Mouse (Mus musculus) megakaryocyte, embryonic 14.5 days (primary cell): ENCODE data around the gene Maz. TPM values are rescaled to one million over a fixed set of nuclear protein-coding genes. Genes with fewer than 3 reads are reported as not detected.

Source experiments
- H3K27me3 ChIP-seq: replicated peaks from 2 replicates; pipeline ENCODE3; 2012; ENCODE audit warnings: inconsistent platforms
- H3K36me3 ChIP-seq: replicated peaks from 2 replicates; pipeline ENCODE3; 2012; ENCODE audit warnings: low read length, inconsistent platforms, mixed read lengths
- H3K4me1 ChIP-seq: 2 replicates; pipeline ENCODE4 v1.6.1; 2012; ENCODE audit warnings: inconsistent platforms
- H3K4me3 ChIP-seq: replicated peaks from 2 replicates; pipeline ENCODE3; 2012; ENCODE audit warnings: moderate library complexity, mild to moderate bottlenecking, inconsistent platforms
- H3K9me3 ChIP-seq: 2 replicates; pipeline ENCODE4 v1.6.1; 2012; ENCODE audit warnings: inconsistent platforms
- FLI1 ChIP-seq: IDR thresholded peaks from 2 replicates; pipeline ENCODE4 v1.6.1; 2012; ENCODE audit warnings: low read length, inconsistent platforms, mixed read lengths
- GATA1 ChIP-seq: IDR thresholded peaks from 3 replicates; pipeline ENCODE4 v1.6.1; 2012; ENCODE audit warnings: mixed read lengths, low read length, inconsistent platforms, borderline replicate concordance
- polyA plus RNA-seq: library from polyadenylated mRNA; stranded (reverse); fragments of >175 nt; gene quantifications from 2 replicates; pipeline ENCODE4 v1.2.3, GENCODE M21; 2012; ENCODE audit warnings: low replicate concordance; ENCODE audit not compliant: insufficient read depth

Gene Maz
- polyA plus RNA-seq, 1 experiment: 324 TPM

DNA sequence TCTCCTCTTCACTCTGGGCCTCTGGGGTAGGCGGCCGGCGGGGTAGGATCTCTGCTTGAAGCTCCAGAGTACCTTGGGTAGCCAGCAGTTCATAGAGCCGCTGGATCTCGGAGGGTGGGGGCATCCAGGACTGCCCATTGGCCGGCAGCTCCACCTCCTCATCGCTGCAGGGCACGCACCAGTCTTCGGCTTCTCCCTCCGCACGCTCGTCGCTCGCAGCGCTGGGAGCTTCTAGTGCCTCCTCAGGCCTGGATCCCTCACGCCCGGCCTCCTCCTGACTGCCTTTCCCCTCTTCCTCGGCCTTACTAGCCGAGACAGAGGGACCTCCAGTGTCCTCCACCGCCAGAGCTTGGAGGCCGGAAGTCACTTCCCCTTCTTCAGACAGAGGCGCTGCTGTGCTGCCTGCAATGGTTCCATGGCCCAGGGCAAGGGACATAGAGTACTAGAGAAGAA lies 10.3 kb downstream of the Maz start:
- Histone ChIP-seq H3K4me3 (peak overlapping the region; percentile 96), H3K4me1 (peaks cover 79% of the 10 kb centered on the region), H3K27me3 (no peaks in the 10 kb centered on the region), H3K36me3 (peaks cover 45% of the 10 kb centered on the region), H3K9me3 (no peaks in the 10 kb centered on the region)
- TF ChIP-seq FLI1 (peak; percentile 41; the same call in 1 of the 2 replicates), GATA1 (no peak)

DNA sequence TGATC lies 10.6 kb downstream of the Maz start, which contains the start of gene Pagr1b:
Gene Pagr1b, minus strand, starts transcription at position 4 of the 5 bp plus-strand sequence.
- H3K4me3 ChIP-seq: peak within 1 kb of the TSS; percentile 96
- H3K4me1 ChIP-seq: peaks cover 79% of the 10 kb centered on the region
- H3K36me3 ChIP-seq: peaks cover 45% of the 10 kb centered on the region
- no peaks in the 10 kb centered on the region for H3K9me3 ChIP-seq
- H3K27me3 ChIP-seq: no peaks in the 10 kb centered on the region
- no peak for TF ChIP-seq GATA1
- no peak for TF ChIP-seq FLI1

DNA sequence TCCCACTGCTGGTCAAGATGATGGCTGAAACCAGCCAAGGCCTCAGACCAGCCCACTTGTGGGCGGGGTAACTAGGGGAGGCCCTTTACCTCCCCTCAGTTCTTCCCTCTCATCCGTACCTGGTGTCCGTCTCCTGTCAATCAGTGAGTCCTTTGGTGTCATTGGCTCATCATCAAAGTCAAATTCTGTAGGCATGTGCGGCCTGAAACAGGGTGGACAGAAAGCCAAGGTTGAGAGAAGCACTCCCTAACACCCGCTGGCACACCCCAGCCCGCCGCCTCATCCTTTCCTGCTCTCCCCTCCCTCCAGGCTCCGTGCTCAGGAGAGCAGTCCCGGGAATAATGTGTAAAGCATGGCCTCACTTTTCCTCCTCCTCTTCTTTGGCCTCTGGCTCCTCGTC lies 10.8 kb downstream of the Maz start:
- no peaks in the 10 kb centered on the region for H3K27me3 ChIP-seq
- H3K36me3 ChIP-seq: peaks cover 46% of the 10 kb centered on the region
- H3K4me1 ChIP-seq: peaks cover 79% of the 10 kb centered on the region
- peak overlapping the region; percentile 96 for H3K4me3 ChIP-seq
- TF ChIP-seq FLI1 (no peak), GATA1 (no peak)
- no peaks in the 10 kb centered on the region for H3K9me3 ChIP-seq

DNA sequence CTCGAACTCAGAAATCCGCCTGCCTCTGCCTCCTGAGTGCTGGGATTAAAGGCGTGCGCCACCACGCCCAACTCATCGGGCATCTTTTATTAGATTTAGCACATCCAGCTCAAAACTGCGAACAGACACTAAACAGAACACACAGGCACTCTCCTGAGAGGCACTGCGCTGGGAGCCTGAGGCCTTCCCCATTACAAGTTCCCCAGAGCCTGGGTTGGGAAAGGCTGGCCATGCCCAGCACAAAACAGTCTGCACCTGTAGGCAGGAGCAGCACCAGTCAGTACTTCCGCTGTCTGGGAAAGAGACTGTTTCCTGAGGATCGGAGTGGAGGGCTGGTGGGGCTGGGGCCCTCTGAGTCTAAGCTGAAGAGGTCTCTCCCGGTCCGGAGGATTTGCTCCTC lies 11.8 kb downstream of the Maz start:
- Histone ChIP-seq H3K4me1 (peaks cover 79% of the 10 kb centered on the region), H3K9me3 (no peaks in the 10 kb centered on the region), H3K27me3 (no peaks in the 10 kb centered on the region), H3K4me3 (peak overlapping the region; percentile 96), H3K36me3 (peaks cover 50% of the 10 kb centered on the region)
- no peak for TF ChIP-seq FLI1
- no peak for TF ChIP-seq GATA1

DNA sequence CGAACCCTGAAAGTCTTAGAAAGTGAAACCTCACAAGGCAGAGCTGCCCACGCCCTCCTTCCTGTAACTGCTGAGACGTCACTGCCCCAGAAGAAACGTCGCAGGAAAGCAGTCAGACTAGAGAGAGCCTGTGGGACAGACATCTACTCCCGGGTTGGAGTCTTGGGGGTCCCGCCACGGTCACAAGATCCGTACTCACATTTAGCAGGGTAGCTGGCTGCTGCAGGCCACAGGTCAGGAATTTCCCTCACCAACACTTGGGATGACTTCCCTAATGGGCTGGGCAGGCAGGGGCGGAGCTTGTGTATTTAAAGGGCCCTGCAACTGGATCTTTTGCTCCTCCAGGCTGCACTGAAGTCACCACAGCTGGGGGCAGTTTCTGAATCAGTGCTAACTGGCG lies 12.5 kb downstream of the Maz start, which contains the start of gene Mvp:
Gene Mvp, minus strand, starts transcription at position 302 of the 400 bp plus-strand sequence.
- Histone ChIP-seq H3K4me3 (peak within 1 kb of the TSS; percentile 96), H3K9me3 (no peaks in the 10 kb centered on the region), H3K27me3 (no peaks in the 10 kb centered on the region), H3K36me3 (peaks cover 53% of the 10 kb centered on the region), H3K4me1 (peaks cover 85% of the 10 kb centered on the region)
- TF ChIP-seq GATA1 (no peak), FLI1 (no peak)

DNA sequence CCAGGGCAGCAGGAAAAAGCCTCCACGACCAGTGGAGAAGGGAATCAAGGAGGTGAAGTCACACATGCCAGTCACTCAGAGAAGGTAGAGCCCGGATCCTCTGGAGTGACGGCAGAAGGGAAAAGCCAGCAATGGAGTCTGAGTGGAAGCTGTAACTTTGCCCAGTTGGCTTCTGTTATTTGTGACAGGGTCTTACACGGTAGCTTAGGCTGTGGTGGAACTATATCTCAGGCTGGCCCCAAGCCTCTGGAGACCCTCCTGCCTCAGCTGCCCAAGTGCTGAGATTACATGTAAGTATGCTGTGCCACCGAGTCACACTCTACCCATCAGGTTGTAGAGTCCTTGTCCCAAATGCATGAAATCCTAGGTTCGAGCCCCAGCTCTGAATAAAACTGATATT lies 13.5 kb downstream of the Maz start:
- TF ChIP-seq GATA1 (no peak), FLI1 (no peak)
- peak overlapping the region; percentile 96 for H3K4me3 ChIP-seq
- H3K36me3 ChIP-seq: peaks cover 54% of the 10 kb centered on the region
- no peaks in the 10 kb centered on the region for H3K9me3 ChIP-seq
- peaks cover 86% of the 10 kb centered on the region for H3K4me1 ChIP-seq
- no peaks in the 10 kb centered on the region for H3K27me3 ChIP-seq

DNA sequence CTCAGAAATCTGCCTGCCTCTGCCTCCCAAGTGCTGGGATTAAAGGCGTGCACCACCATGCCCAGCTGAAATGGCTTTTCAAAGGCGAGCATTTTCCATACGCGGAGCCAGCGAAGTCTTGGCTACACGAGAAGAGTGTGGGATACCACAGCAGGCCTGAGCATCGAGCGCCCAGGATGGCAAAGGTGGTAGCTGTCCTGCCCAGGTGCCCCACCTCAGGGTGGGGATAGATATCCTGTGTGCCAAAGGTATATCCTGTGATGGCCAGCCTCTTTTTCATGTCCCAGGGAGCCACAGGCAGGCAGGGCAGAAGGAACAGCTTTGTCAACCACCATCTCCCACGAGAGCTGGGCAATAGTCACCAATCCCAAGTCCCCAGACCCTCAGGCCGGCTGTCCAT lies 14.0 kb downstream of the Maz start:
- TF ChIP-seq FLI1 (no peak), GATA1 (no peak)
- Histone ChIP-seq H3K4me1 (peaks cover 86% of the 10 kb centered on the region), H3K4me3 (peak overlapping the region; percentile 96), H3K9me3 (no peaks in the 10 kb centered on the region), H3K27me3 (no peaks in the 10 kb centered on the region), H3K36me3 (peaks cover 54% of the 10 kb centered on the region)

DNA sequence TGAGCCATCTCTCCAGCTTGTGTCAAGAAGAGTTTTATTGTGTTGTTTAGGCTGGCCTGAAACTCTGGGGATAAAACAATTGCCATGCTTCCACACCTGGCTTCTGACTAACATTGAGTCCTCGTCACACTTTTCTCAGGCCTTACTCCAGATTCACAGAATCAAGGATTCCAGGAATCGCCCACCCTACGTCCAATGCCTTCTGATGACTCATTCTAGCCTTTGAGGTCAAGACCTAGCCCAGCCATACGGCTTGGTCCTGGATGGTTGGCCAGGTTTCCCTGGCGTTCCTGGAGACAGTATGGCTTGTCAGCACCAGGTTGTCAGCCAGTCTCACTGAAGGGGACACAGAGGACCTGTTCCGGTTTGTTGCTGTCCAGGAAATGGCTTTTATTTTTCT lies 14.5 kb downstream of the Maz start:
- peaks cover 57% of the 10 kb centered on the region for H3K36me3 ChIP-seq
- no peak for TF ChIP-seq GATA1
- TF ChIP-seq FLI1: no peak
- H3K4me3 ChIP-seq: no peak overlapping the region
- no peaks in the 10 kb centered on the region for H3K9me3 ChIP-seq
- peaks cover 86% of the 10 kb centered on the region for H3K4me1 ChIP-seq
- no peaks in the 10 kb centered on the region for H3K27me3 ChIP-seq

DNA sequence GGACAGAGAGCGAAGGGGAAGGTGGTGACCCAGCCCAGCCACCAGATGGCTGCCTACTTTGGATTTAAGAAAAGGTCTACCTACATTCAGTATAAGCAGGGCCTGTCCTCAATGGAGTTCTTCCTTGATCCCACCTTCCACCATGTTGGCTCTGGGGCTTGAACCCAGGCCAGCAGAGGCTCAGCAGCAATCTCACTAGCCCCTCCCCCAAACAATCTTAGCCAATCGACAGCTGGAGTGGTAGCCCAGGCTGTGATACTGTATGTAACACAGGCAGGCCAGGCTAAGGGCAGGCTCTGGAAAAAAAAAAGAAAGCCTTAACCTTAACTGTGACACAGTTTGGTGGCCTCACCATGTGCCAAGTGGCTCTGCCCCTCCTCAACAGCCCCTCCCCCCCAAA lies 15.1 kb downstream of the Maz start:
- H3K9me3 ChIP-seq: no peaks in the 10 kb centered on the region
- TF ChIP-seq FLI1 (no peak), GATA1 (no peak)
- peaks cover 91% of the 10 kb centered on the region for H3K4me1 ChIP-seq
- no peaks in the 10 kb centered on the region for H3K27me3 ChIP-seq
- H3K4me3 ChIP-seq: peak overlapping the region; percentile 56
- peaks cover 59% of the 10 kb centered on the region for H3K36me3 ChIP-seq

DNA sequence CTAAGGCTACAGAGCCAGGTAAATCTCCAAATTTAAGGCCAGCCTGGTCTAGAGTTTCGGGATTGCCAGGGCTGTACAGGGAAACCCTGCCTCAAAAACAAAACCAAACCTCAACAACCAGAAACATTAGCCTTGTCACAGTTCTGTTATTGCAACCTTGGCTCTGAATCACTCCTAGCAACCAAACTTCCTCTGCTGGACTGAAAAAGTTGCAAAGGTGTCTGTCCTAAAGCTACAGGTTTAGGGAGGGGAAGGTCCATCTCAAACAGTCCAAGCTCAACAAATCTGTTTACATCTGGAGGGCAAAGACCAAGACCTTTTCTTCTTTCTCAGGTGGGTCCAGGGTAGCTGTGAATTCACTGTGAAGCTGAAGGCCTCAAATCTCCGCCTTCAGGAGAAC lies 15.8 kb downstream of the Maz start:
- peak overlapping the region; percentile 56 for H3K4me3 ChIP-seq
- H3K27me3 ChIP-seq: no peaks in the 10 kb centered on the region
- H3K36me3 ChIP-seq: peaks cover 60% of the 10 kb centered on the region
- H3K4me1 ChIP-seq: peaks cover 93% of the 10 kb centered on the region
- no peak for TF ChIP-seq FLI1
- TF ChIP-seq GATA1: no peak
- H3K9me3 ChIP-seq: no peaks in the 10 kb centered on the region

DNA sequence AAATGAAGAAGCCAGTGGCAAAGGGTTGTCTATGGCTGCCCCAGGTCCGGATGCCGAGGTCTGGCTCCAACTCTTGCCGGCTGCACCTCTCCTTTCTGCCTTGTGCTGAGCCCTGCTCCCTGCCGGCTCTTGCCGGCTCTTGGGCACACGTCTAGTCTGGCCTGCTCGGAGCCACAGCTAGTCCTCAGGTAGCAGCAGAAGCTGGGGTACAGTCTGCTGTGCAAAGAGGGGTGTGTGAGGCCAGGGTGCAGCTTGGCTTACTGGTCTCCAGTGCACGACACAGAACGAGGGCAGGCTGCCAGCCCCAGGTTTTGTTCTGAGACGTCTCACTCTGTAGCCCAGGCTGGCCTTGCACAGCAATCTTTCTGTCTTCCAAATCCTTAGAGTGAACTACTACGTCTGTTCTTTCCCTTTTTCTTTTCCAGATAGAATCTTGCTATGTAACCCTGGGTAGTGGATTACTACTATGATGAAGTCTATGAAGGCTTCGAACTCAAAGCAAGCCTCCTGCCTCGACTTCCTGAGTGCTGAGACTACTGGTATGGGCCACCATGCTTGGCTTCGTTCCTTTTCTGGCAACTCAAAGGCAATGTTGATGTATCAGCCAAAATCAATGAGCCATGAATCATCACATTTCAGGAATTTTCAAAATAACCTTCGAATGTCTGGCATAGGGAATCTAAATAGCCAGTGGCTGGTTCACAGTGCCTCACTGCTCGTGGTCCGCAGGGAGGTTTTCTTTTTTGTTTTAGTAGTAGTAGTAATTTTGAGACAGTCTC lies 17.3 kb downstream of the Maz start:
- H3K27me3 ChIP-seq: no peaks in the 10 kb centered on the region
- H3K4me1 ChIP-seq: peaks cover 86% of the 10 kb centered on the region
- H3K36me3 ChIP-seq: peaks cover 52% of the 10 kb centered on the region
- peak overlapping the region; percentile 88 for H3K4me3 ChIP-seq
- no peaks in the 10 kb centered on the region for H3K9me3 ChIP-seq
- no peak for TF ChIP-seq GATA1
- no peak for TF ChIP-seq FLI1
